Mouse (Mus musculus) heart, postnatal 0 days (tissue): ENCODE data around the gene 4933428M09Rik.

ENCODE experiments used
- CTCF ChIP-seq: IDR thresholded peaks from 2 replicates; pipeline ENCODE4 v1.5.1; 2016; ENCODE audit warnings: antibody characterized with exemption, control low read depth, low read depth
- EP300 ChIP-seq: IDR thresholded peaks from 2 replicates; pipeline ENCODE4 v1.6.1; 2016; ENCODE audit warnings: antibody characterized with exemption, low read depth

DNA sequence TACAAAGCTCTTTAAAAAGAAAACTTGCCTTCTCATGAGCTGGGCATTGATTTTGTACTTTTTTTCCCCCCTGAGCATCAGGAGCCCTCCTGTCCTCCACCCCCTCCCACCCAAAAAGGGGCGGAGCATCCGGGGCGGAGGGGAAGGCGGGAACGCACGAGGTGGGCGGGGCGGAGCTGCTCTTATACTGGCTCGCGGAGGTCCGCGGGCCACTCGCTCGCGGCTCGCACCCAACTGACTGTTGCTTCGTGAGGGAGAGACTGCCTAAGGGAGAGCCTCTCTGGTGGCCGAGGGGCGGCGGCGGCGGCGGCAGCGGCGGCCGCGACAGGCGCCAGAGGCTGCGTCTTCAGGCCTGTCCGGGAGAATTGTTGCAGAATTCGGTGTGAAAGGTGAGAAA, 30.8 kb downstream of the 4933428M09Rik start, which contains the start of gene Mum1l1:
- TF ChIP-seq CTCF, result no peak
- no peak for TF ChIP-seq EP300
